Mouse (Mus musculus) forebrain, embryonic 12.5 days (tissue): ENCODE data around the gene Ovol1. TPM values are rescaled to one million over a fixed set of nuclear protein-coding genes. Genes with fewer than 3 reads are reported as not detected.

Source experiments
- ATAC-seq: fragments of 200-750 bp; cut with Nextera tagmentation; 2 replicates; pipeline ENCODE4 v1.8.0; 2017; ENCODE audit warnings: moderate TSS enrichment; ENCODE audit not compliant: low FRiP score
- H3K27ac ChIP-seq: fragments of 300-500 bp; sonication (generic); 2 replicates; pipeline ENCODE4 v1.5.1; 2016; ENCODE audit warnings: mild to moderate bottlenecking
- H3K27me3 ChIP-seq: fragments of 300-500 bp; sonication (generic); 2 replicates; pipeline ENCODE4 v1.6.1; 2016; ENCODE audit warnings: mild to moderate bottlenecking
- H3K36me3 ChIP-seq: fragments of 300-500 bp; sonication (generic); replicated peaks from 2 replicates; pipeline ENCODE4 v1.6.1; 2016; ENCODE audit warnings: mild to moderate bottlenecking
- H3K4me1 ChIP-seq: fragments of 300-500 bp; sonication (generic); 2 replicates; pipeline ENCODE4 v1.6.1; 2016
- H3K4me2 ChIP-seq: fragments of 300-500 bp; sonication (generic); 2 replicates; pipeline ENCODE4 v1.6.1; 2016; ENCODE audit warnings: mild to moderate bottlenecking, moderate library complexity
- H3K4me3 ChIP-seq: fragments of 300-500 bp; sonication (generic); replicated peaks from 2 replicates; pipeline ENCODE4 v1.5.1; 2016; ENCODE audit warnings: mild to moderate bottlenecking
- H3K9ac ChIP-seq: fragments of 300-500 bp; sonication (generic); 2 replicates; pipeline ENCODE4 v1.6.1; 2016; ENCODE audit warnings: mild to moderate bottlenecking
- H3K9me3 ChIP-seq: fragments of 300-500 bp; sonication (generic); 2 replicates; pipeline ENCODE4 v1.6.1; 2016
- whole genome bisulfite sequencing: fragments of 180-500 bp; shearing (Covaris S2); methylation state at CpG from one replicate; pipeline ENCODE4 v1.1.7; 2016; 5-methylcytosine and 5-hydroxymethylcytosine counted together
- polyA plus RNA-seq: library from polyadenylated mRNA; unstranded; fragments of >200 nt; fragmentation: Nextera tagmentation; extraction: Ambion mirVana; gene quantifications from 2 replicates; pipeline ENCODE4 v1.2.1, GENCODE M21; 2016

Ovol1 gene
- polyA plus RNA-seq, 1 experiment from 2014 or later = 0.22 TPM

- Histone ChIP-seq H3K9ac (no peak overlapping the region), H3K36me3 (no peaks in the 10 kb centered on the region), H3K4me1 (no peaks in the 10 kb centered on the region), H3K27me3 (0 out of 2 replicates have a peak, but pooled peaks cover 5% of the 10 kb centered on the region), H3K9me3 (no peaks in the 10 kb centered on the region), H3K4me2 (no peak overlapping the region), H3K4me3 (no peak overlapping the region), H3K27ac (no peak overlapping the region)
- WGBS = 78% methylated on average over 9 of the region's 9 CpGs
- ATAC-seq = no peak
Observed at GRCm38 (mm10) chr19:5589159-5589558, 28.7 kb upstream of the Ovol1 start.

- no peaks in the 10 kb centered on the region for H3K9me3 ChIP-seq
- no peaks in the 10 kb centered on the region for H3K4me1 ChIP-seq
- WGBS = 79% methylated on average over 2 of the region's 2 CpGs
- no peak for ATAC-seq
- no peak overlapping the region for H3K9ac ChIP-seq
- no peak overlapping the region for H3K4me3 ChIP-seq
- H3K27me3 ChIP-seq = peaks cover 7% of the 10 kb centered on the region; the same call in 1 of the 2 replicates
- no peaks in the 10 kb centered on the region for H3K36me3 ChIP-seq
- H3K27ac ChIP-seq = no peak overlapping the region
- no peak overlapping the region for H3K4me2 ChIP-seq
Observed at GRCm38 (mm10) chr19:5581995-5582394, 21.5 kb upstream of the Ovol1 start.

- WGBS = 88% methylated on average over 6 of the region's 6 CpGs
Observed at GRCm38 (mm10) chr19:5580776-5581175, 20.3 kb upstream of the Ovol1 start.

GRCm38 (mm10) chr19:5579971-5580370 lies 19.5 kb upstream of the Ovol1 start:
- no peak overlapping the region for H3K4me3 ChIP-seq
- no peaks in the 10 kb centered on the region for H3K36me3 ChIP-seq
- H3K9ac ChIP-seq = no peak overlapping the region
- ATAC-seq = no peak
- no peak overlapping the region for H3K4me2 ChIP-seq
- H3K9me3 ChIP-seq = no peaks in the 10 kb centered on the region
- 67% methylated on average over 4 of the region's 4 CpGs for WGBS
- H3K27ac ChIP-seq = no peak overlapping the region
- peaks cover 2% of the 10 kb centered on the region; the same call in 1 of the 2 replicates for H3K27me3 ChIP-seq
- H3K4me1 ChIP-seq = no peaks in the 10 kb centered on the region

More at GRCm38 (mm10) chr19:5580776-5581175, 20.3 kb upstream of the Ovol1 start:
- Histone ChIP-seq H3K36me3 (no peaks in the 10 kb centered on the region), H3K9ac (no peak overlapping the region), H3K9me3 (no peaks in the 10 kb centered on the region), H3K4me2 (no peak overlapping the region), H3K27ac (no peak overlapping the region), H3K4me3 (no peak overlapping the region), H3K4me1 (no peaks in the 10 kb centered on the region), H3K27me3 (peaks cover 7% of the 10 kb centered on the region; the same call in 1 of the 2 replicates)
- no peak for ATAC-seq

GRCm38 (mm10) chr19:5575336-5575735 lies 14.9 kb upstream of the Ovol1 start:
- H3K4me1 ChIP-seq = no peaks in the 10 kb centered on the region
- H3K27me3 ChIP-seq = peaks cover 4% of the 10 kb centered on the region
- no peak overlapping the region for H3K4me2 ChIP-seq
- no peak for ATAC-seq
- WGBS = 100% methylated on average over 1 of the region's 1 CpGs
- H3K27ac ChIP-seq = no peak overlapping the region
- no peak overlapping the region for H3K9ac ChIP-seq
- H3K36me3 ChIP-seq = no peaks in the 10 kb centered on the region
- no peaks in the 10 kb centered on the region for H3K9me3 ChIP-seq
- no peak overlapping the region for H3K4me3 ChIP-seq

GRCm38 (mm10) chr19:5572331-5573125 lies 12.1 kb upstream of the Ovol1 start:
- Histone ChIP-seq H3K4me2 (no peak overlapping the region), H3K4me1 (peaks cover 12% of the 10 kb centered on the region), H3K9ac (no peak overlapping the region), H3K27ac (no peak overlapping the region), H3K9me3 (no peaks in the 10 kb centered on the region), H3K36me3 (no peaks in the 10 kb centered on the region), H3K4me3 (no peak overlapping the region), H3K27me3 (peaks cover 16% of the 10 kb centered on the region; the same call in 1 of the 2 replicates)
- no peak for ATAC-seq
- 87% methylated on average over 19 of the region's 19 CpGs for WGBS

GRCm38 (mm10) chr19:5571831-5572230 lies 11.4 kb upstream of the Ovol1 start:
- no peak for ATAC-seq
- peaks cover 18% of the 10 kb centered on the region for H3K4me1 ChIP-seq
- no peak overlapping the region for H3K4me3 ChIP-seq
- no peak overlapping the region for H3K27ac ChIP-seq
- no peak overlapping the region for H3K9ac ChIP-seq
- whole genome bisulfite sequencing = 80% methylated on average over 5 of the region's 5 CpGs
- no peak overlapping the region for H3K4me2 ChIP-seq
- H3K27me3 ChIP-seq = peaks cover 20% of the 10 kb centered on the region
- H3K36me3 ChIP-seq = no peaks in the 10 kb centered on the region
- no peaks in the 10 kb centered on the region for H3K9me3 ChIP-seq

- no peaks in the 10 kb centered on the region for H3K36me3 ChIP-seq
- no peak overlapping the region for H3K4me2 ChIP-seq
- ATAC-seq = no peak
- no peak overlapping the region for H3K4me3 ChIP-seq
- no peak overlapping the region for H3K9ac ChIP-seq
- peaks cover 20% of the 10 kb centered on the region for H3K4me1 ChIP-seq
- peaks cover 32% of the 10 kb centered on the region for H3K27me3 ChIP-seq
- no peak overlapping the region for H3K27ac ChIP-seq
- 89% methylated on average over 32 of the region's 32 CpGs for WGBS
- no peaks in the 10 kb centered on the region for H3K9me3 ChIP-seq
Observed at GRCm38 (mm10) chr19:5570353-5571246, 10.2 kb upstream of the Ovol1 start.

GRCm38 (mm10) chr19:5569521-5569920 lies 9.1 kb upstream of the Ovol1 start:
- H3K27me3 ChIP-seq = peaks cover 42% of the 10 kb centered on the region
- no peaks in the 10 kb centered on the region for H3K9me3 ChIP-seq
- H3K4me1 ChIP-seq = peaks cover 20% of the 10 kb centered on the region
- WGBS = 91% methylated on average over 10 of the region's 10 CpGs
- 0 out of 2 replicates have a peak overlapping the region, but pooled peaks have one; percentile 91 for H3K4me2 ChIP-seq
- H3K27ac ChIP-seq = no peak overlapping the region
- H3K9ac ChIP-seq = no peak overlapping the region
- H3K36me3 ChIP-seq = no peaks in the 10 kb centered on the region
- no peak for ATAC-seq
- no peak overlapping the region for H3K4me3 ChIP-seq

- Histone ChIP-seq H3K36me3 (no peaks in the 10 kb centered on the region), H3K9ac (peak overlapping the region; percentile 76), H3K4me3 (peak overlapping the region; percentile 68), H3K9me3 (no peaks in the 10 kb centered on the region), H3K27me3 (peaks cover 51% of the 10 kb centered on the region), H3K4me2 (peak overlapping the region; percentile 91), H3K27ac (0 out of 2 replicates have a peak overlapping the region, but pooled peaks have one; percentile 85), H3K4me1 (peaks cover 20% of the 10 kb centered on the region)
- no peak; the same call in 1 of the 2 replicates for ATAC-seq
- WGBS = 8% methylated on average over 27 of the region's 27 CpGs
Observed at GRCm38 (mm10) chr19:5568470-5569140, 8.2 kb upstream of the Ovol1 start.

GRCm38 (mm10) chr19:5567534-5568469 lies 7.4 kb upstream of the Ovol1 start, which contains the start of gene Ap5b1:
Gene Ap5b1, plus strand, starts transcription at chr19:5568025.
- under 1% methylated on average over 91 of the region's 102 CpGs for WGBS
- no peaks in the 10 kb centered on the region for H3K36me3 ChIP-seq
- peak within 1 kb of the TSS; percentile 85 for H3K27ac ChIP-seq

More at GRCm38 (mm10) chr19:5567534-5568469, 7.4 kb upstream of the Ovol1 start, which contains the start of gene Ap5b1:
- Histone ChIP-seq H3K4me3 (peak within 1 kb of the TSS; percentile 68), H3K9me3 (no peaks in the 10 kb centered on the region), H3K4me1 (peaks cover 20% of the 10 kb centered on the region), H3K4me2 (peak within 1 kb of the TSS; percentile 91), H3K27me3 (peaks cover 59% of the 10 kb centered on the region), H3K9ac (peak within 1 kb of the TSS; percentile 76)
- peak; percentile 90 for ATAC-seq
